Mouse (Mus musculus): ENCODE measurements at regions not wholly inside any gene's neighbourhood (a gene's known extent, or its start where the extent isn't known, plus 50 kb on each side); places are given as distances from the start of the nearest gene placed in this dataset.

GRCm38 (mm10) chr16:44615172-44615877 is 56.6 kb upstream of the Boc start:
- TF ChIP-seq MAFK (IDR thresholded peaks at IDR 0.05; ENCODE audit: insufficient read depth, low read depth, low read length): no peak
- TF ChIP-seq HCFC1 (IDR thresholded peaks at IDR 0.05; ENCODE audit: borderline replicate concordance, insufficient read depth, low read length): no peak
- TF ChIP-seq ZC3H11A (IDR thresholded peaks at IDR 0.05; ENCODE audit: borderline replicate concordance, low read depth, low read length): no peak
- TF ChIP-seq CHD2 (IDR thresholded peaks at IDR 0.05; ENCODE audit: low read depth, low read length): no peak
- no peak for TF ChIP-seq ZNF384 (IDR thresholded peaks at IDR 0.05; ENCODE audit: low read depth, low read length)
